ENCODE assay signal across 9 mouse cellular contexts in the genomic region with DNA sequence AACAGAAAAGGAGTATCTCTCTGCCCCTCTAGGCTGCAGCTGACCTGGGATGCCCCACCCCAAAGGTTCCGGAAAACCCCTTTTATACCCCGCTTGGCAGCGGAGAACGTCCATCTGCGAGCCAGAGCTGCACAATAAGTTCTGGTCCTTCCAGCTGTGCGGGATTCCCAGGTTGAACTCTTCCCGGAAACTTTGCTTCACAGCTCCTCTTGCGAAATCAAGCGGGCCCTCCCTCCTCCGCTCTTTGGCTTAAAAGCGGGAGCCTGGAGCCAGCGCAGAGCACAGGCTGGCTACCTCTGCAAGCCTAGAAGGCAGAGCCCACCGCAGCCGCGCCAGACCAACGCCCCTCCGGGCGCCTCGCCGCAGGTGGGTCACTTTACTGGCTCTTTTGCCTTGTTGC. TPM values are rescaled to one million over a fixed set of nuclear protein-coding genes. Genes with fewer than 3 reads are reported as not detected.
DNase-seq lines count a peak whose midpoint lies in the region; ATAC-seq and TF ChIP-seq lines count a peak whose summit lies in the region.
"Had no signal": no experiment of that assay in that cellular context is flagged by ENCODE, and none has a peak within 500 bp of the region (broad histone marks: within the 10 kb centered on the region; RNA-seq: fewer than 3 reads in every experiment).

A gene (plus strand): TSS at position 282 of the 400 bp plus-strand sequence.

- no peaks in the 10 kb centered on the region for H3K27me3 ChIP-seq in heart, embryonic 15.5 days
- no peaks in the 10 kb centered on the region for H3K27me3 ChIP-seq in stomach, embryonic 15.5 days (replicated peaks)

- intact Hi-C loops in left cerebral cortex, postnatal 4 days (cut with DNase I), result no loop called here
- intact Hi-C loops in left cerebral cortex, adult 2 months (cut with DNase I), result no loop called here
- intact Hi-C loops in left cerebral cortex, postnatal 25 days (cut with DNase I), result no loop called here

- peak; percentile 2 for DNase-seq in left cerebral cortex, postnatal 4 days
- no peak for DNase-seq in left cerebral cortex, adult 2 months (ENCODE audit: extremely low spot score in 1 of 2, low spot score in 2 of 2)
- peak; percentile 34 for DNase-seq in fibroblast of lung, adult 2 months (ENCODE audit: low read depth)
- DNase-seq in kidney, postnatal 14 days, result peak; percentile 48
- peak; percentile 64 to 71 for DNase-seq in lung, postnatal 4 days
- no peak for DNase-seq in left cerebral cortex, postnatal 25 days (ENCODE audit: low spot score in 2 of 2)

- no peaks in the 10 kb centered on the region for H3K9me3 ChIP-seq in heart, embryonic 15.5 days (replicated peaks)
- no peaks in the 10 kb centered on the region for H3K9me3 ChIP-seq in stomach, embryonic 15.5 days

- no peak for TF ChIP-seq CTCF in left cerebral cortex, adult 2 months (IDR thresholded peaks at IDR 0.05)

- H3K4me2 ChIP-seq in heart, embryonic 15.5 days, result peak within 1 kb of the TSS; percentile 75
- H3K4me2 ChIP-seq in stomach, embryonic 15.5 days, result peak within 1 kb of the TSS; percentile 73

- H3K4me1 ChIP-seq in heart, embryonic 15.5 days (replicated peaks), result peaks cover 6% of the 10 kb centered on the region; the same call in 1 of the 2 replicates
- H3K4me1 ChIP-seq in stomach, embryonic 15.5 days, result no peaks in the 10 kb centered on the region; the same call in 1 of the 2 replicates

- no peaks in the 10 kb centered on the region for H3K36me3 ChIP-seq in heart, embryonic 15.5 days
- no peaks in the 10 kb centered on the region for H3K36me3 ChIP-seq in stomach, embryonic 15.5 days

- ATAC-seq in heart, embryonic 15.5 days (replicated peaks; ENCODE audit: insufficient number of reproducible peaks, insufficient read depth, low FRiP score, low read depth), result no peak
- ATAC-seq in stomach, embryonic 15.5 days (ENCODE audit: insufficient read depth, low FRiP score, low read depth), result peak; percentile 68; the same call in 1 of the 2 replicates

- peak within 1 kb of the TSS; percentile 41 for H3K9ac ChIP-seq in heart, embryonic 15.5 days
- no peak within 1 kb of the TSS for H3K9ac ChIP-seq in stomach, embryonic 15.5 days

- H3K27ac ChIP-seq in left cerebral cortex, adult 2 months, result no peak within 1 kb of the TSS
- H3K27ac ChIP-seq in heart, embryonic 15.5 days, result no peak within 1 kb of the TSS
- no peak within 1 kb of the TSS for H3K27ac ChIP-seq in stomach, embryonic 15.5 days

- H3K4me3 ChIP-seq in left cerebral cortex, adult 2 months, result no peak within 1 kb of the TSS
- H3K4me3 ChIP-seq in heart, embryonic 15.5 days, result peak within 1 kb of the TSS; percentile 39
- H3K4me3 ChIP-seq in stomach, embryonic 15.5 days (replicated peaks), result peak within 1 kb of the TSS; percentile 33

- 3% methylated on average over 20 of the region's 20 CpGs for WGBS in heart, embryonic 15.5 days
- 9% methylated on average over 20 of the region's 20 CpGs for WGBS in stomach, embryonic 15.5 days

RNA-seq across cellular contexts. Expression of the gene that starts here (rescaled TPM):
- total RNA-seq in left cerebral cortex, postnatal 4 days (2021), result under 1 TPM; 0.22 to 0.24 TPM
- total RNA-seq in left cerebral cortex, adult 2 months (2021), result under 1 TPM; 0.09 to 0.14 TPM
- 1.8 and 2.3 TPM in 2 replicates for polyA plus RNA-seq in heart, embryonic 15.5 days (2015; fragmentation: Nextera tagmentation; extraction: Ambion mirVana)
- polyA plus RNA-seq in stomach, embryonic 15.5 days (2015; fragmentation: Nextera tagmentation; extraction: Ambion mirVana), result 2.3 and 2.8 TPM in 2 replicates
- total RNA-seq in left cerebral cortex, postnatal 25 days (2021), result under 1 TPM; 0.32 to 0.43 TPM
- polyA plus RNA-seq: C2C12 had no signal

Comparison
In these comparisons a context has a peak if more than half of its experiments do, and no peak if none do; other contexts are left out.
1. Peak in DNase-seq in left cerebral cortex, postnatal 4 days; RNA of the gene not detected or under 1 TPM.
2. DNase-seq: peak in fibroblast of lung, adult 2 months (single experiment), kidney, postnatal 14 days (single experiment) and lung, postnatal 4 days (2 of 2); none in left cerebral cortex, adult 2 months (0 of 2) and left cerebral cortex, postnatal 25 days (0 of 2).